Mouse (Mus musculus) liver, adult 2 months (tissue): Measurements from ENCODE around the gene Ffar1.

Experiments
- CTCF ChIP-seq: fragments of 200-500 bp; IDR thresholded peaks from 2 replicates; pipeline ENCODE4 v1.5.1; 2011; ENCODE audit warnings: low read depth, low read length, control low read depth
- POLR2A ChIP-seq: fragments of 200-500 bp; IDR thresholded peaks from 2 replicates; pipeline ENCODE4 v1.6.1; 2011; ENCODE audit warnings: low read length, control low read depth; ENCODE audit not compliant: insufficient read depth; ENCODE audit errors: extremely low read depth

DNA sequence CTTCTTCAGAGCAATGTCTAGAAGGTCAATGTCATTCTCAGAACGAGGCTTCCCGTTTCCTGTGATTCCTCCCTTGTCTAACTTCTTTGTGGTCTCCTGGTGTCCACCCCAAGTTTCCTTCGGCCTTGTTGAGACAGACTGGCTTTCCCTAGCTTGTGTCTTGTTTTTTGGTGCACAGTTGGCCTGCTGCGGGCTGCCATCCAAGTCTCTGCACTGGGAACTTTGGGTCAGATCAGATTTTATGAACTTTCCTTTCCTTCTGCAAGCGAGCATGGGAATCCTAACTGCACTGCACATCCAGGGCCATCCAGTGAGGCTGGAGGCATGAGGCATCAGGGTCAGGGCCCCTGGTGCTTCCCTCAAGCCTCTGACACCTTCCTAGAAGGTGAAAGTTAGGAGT is 39.8 kb downstream of the Ffar1 start:
- TF ChIP-seq CTCF (no peak), POLR2A (no peak)
